Mouse (Mus musculus): ENCODE results near the gene Elavl2.

The Elavl2 gene

GRCm38 (mm10) chr4:91400423-91400822, at the start of gene Elavl2:
TSS of gene Elavl2 (minus strand) at chr4:91400785.
- DNase-seq (ENCODE audit: low spot score in 2 of 2): no peak

DNA sequence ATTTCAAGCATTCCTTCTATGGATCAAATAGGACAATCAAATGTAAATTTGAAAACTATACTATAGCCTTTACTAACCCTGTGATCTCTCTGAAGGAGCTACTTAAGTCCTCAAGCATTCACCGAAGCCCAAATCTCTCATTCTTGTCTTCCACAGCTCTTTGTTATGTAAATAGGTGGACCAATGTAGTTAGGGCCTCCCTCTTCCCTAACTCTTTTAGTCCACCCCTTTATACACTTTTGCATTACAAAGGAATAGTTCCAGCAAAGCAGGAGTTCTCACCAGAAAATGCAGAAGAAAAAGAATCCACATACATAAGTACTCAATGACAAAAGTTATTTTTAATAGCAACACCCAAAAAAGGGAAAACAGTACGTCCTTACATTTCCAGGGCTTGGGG, 47.3 kb upstream of the Elavl2 start:
- no peak for DNase-seq (ENCODE audit: low spot score in 2 of 2)

DNA sequence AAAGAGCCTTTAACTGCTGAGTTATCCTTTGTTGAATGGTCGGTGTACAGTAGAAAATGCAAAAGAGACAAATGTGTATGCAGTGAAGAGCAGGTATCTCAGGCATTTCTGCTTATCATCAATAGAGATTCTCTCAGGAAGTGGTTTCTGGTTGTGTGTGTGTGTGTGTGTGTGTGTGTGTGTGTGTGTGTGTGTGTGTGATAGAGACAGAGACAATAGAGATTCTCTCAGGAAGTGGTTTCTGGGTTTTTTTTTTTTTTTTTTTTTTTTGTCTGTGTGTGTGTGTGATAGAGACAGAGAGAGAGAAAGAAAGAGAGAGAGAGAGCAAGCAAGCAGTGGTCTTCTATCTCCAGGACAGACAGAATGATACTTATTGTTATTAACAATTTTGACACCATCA, 15.0 kb upstream of the Elavl2 start:
- DNase-seq (ENCODE audit: low spot score in 2 of 2): no peak

- DNase-seq (ENCODE audit: low spot score in 2 of 2): no peak
Observed at GRCm38 (mm10) chr4:91405047-91405446, 4.5 kb upstream of the Elavl2 start.

DNA sequence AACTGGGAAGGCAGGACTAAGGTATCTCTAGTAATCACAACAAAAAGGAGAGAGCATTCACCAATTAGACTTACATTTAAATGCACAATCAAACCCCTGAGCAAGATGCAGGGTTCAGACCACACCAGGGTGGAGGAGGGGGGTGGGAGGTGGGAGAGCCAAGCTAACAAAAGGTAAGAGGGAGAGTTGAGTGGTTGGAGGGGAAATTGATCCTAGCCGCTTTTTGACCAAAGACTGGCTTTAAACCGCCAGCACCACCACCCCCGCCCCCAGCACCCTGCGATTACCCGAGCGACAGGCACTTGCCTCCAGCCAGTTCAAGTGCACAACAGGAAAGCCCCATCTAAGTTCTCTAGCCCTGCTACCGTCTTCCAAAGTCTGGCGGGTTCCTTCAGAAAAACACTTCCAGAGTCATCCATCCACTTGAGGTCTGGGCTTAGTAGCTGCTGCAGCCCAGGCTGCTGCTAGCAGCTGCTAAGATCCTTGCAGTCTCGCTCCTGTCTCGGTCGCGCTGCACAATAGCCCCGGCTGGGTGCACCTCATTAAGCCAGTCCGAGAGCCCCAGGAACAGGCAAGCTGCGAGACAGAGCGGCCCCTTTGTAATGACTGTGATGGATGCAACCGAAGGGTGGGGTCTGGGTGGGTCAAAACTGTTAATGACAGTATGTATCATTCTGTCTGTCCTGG, 932 bp downstream of the Elavl2 start:
- peak in 1 of 2 experiments; percentile 35 for DNase-seq (ENCODE audit: low spot score in 2 of 2)

DNA sequence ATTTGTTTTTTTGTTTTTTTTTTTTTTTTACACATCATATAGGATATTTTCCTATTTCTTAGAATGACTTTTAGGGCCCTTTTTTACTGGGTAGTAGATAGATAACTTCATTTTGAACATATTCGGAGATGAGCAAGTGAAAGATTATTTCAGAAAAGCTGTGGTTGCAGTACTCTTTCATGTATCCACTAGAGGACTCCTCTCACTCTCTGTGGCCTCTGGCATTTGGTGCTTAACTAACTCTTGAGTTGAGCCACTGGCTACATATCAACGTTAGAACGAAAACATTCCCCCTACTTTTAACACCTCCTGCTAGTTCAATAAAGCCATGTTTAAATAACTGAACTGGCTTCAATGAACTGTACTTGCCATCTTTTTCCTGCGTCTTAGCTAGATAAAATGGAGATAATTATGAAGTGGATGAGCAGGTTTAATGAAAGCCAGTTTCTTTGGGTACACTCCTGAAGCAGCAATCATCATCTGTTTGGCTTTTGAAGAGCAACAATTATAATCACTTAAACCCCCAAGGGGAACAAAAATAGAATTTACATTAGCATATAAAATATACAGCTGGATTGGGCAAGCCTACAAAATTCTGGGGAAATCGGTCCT, 8.5 kb downstream of the Elavl2 start:
- DNase-seq (ENCODE audit: low spot score in 2 of 2): no peak

DNA sequence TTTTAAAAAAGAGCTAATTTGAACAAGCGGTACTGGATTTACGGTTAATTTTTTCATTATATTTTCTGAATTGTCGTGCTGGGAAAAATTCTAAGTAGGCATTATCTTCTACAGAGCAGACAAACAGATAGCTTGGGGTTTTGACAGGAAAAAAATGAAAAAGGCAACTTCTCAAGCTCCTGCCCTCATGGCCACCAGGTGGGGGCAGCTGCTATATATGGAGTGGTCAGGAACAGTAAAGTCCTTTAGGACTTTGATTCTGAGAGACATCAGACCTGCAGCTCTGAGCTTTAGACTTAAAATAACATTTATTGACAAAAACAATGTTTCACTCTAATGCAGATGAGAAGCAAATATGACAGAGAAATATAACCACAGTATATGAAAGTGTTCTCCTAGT, 12.9 kb downstream of the Elavl2 start:
- DNase-seq (ENCODE audit: low spot score in 2 of 2): no peak

GRCm38 (mm10) chr4:91381201-91381627, 19.4 kb downstream of the Elavl2 start:
- peak; percentile 33 to 39 for DNase-seq (ENCODE audit: low spot score in 2 of 2)

GRCm38 (mm10) chr4:91380341-91381117, 20.1 kb downstream of the Elavl2 start:
- DNase-seq (ENCODE audit: low spot score in 2 of 2): no peak

GRCm38 (mm10) chr4:91379559-91379958, 21.0 kb downstream of the Elavl2 start:
- DNase-seq (ENCODE audit: low spot score in 2 of 2): no peak

DNA sequence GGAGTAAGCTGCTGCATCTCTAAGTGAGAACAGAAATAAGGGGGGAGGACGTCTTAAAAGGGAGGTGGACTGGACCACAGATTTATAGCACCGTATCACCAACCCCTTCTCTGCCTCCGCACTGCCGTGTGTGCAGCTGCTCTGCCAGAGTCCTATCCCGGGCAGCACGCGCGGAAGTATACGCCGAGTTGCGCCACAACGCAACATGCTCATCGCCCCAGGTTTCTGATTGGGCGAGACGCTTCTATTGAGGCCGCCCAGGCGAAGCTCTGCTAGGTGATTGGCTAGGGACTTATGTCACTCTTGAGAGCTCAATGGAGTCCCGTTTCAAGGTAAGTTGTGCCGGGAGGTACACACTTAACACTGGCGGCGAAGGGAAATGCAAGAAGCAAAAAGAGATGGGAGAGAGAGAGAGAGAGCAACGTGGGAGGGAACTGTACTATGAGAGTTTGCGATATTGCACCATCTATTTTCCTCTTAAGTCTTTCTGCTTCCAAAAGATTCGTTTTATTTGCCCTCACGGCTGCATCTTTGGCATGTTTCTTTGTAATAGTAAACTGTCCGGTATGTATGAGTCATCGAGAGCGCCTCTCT, 24.2 kb downstream of the Elavl2 start:
- DNase-seq (ENCODE audit: low spot score in 2 of 2): peak; percentile 99 to 100

- DNase-seq (ENCODE audit: low spot score in 2 of 2): peak in 1 of 2 experiments; percentile 37
Observed at GRCm38 (mm10) chr4:91375372-91375687, 25.3 kb downstream of the Elavl2 start.

DNA sequence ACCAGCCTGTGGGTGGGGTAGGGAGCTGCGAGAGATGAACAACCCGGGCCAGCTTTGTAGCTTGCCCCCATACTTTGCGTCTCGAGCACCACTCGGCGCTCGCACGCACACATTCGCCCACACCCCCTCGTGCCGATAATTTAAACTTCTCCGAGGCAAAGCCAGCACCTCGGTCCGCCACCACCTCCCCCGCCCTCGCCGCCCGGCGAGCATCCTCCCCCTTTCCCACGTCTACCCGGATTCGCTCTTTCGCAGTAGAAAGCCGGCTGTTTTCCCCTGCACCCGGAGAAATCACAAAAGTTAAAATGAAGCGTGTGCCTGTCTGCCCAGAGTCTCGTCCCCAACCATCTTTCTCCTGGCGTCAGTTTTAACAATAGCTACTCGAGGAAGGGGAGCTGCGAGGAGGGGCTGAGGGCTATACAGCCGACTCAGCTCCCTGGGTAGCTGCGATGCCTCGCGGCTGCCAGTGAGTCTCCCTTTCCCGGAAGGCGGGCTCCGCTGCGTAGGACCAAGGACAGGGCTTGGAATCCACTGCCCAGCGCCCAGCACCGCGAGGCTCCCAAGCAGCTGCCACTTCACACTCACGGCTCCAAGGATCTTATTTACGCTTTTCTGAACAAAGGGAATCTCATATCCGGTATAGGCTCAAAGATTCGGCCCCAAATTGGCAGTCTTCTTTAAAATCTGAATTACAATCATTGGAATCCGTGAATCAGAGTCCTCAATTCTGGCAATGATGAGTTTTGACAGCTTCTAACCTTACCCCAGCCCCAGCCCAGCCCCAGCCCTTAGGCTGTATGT, 25.8 kb downstream of the Elavl2 start:
- peak; percentile 56 to 63 for DNase-seq (ENCODE audit: low spot score in 2 of 2)

- peak in 1 of 2 experiments; percentile 36 for DNase-seq (ENCODE audit: low spot score in 2 of 2)
Observed at GRCm38 (mm10) chr4:91372844-91373243, 27.7 kb downstream of the Elavl2 start.

DNA sequence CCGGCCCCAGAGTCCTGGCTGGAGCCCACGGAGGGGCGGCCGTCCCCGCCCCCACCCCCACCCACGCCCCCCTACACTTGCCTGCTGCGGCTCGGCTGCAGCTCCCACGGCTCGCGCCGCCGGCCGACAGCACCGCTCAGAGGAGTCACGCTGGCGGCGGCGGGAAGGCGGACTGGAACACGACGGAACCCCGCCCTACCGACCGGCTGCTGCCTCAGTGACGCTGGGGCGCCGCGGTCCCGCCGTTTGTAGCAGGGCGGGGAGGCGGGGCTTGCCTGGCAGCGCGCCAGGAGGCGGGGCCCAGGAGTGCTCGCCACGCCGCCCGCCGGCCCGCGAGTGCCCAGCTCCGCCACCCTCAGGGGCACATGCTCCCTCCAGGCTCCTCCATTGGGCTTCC, 28.8 kb downstream of the Elavl2 start:
- peak; percentile 89 to 91 for DNase-seq (ENCODE audit: low spot score in 2 of 2)

- peak; percentile 58 to 66 for DNase-seq (ENCODE audit: low spot score in 2 of 2)
Observed at GRCm38 (mm10) chr4:91371131-91371818, 29.3 kb downstream of the Elavl2 start.

- no peak for DNase-seq (ENCODE audit: low spot score in 2 of 2)
Observed at GRCm38 (mm10) chr4:91365276-91365675, 35.3 kb downstream of the Elavl2 start.

DNA sequence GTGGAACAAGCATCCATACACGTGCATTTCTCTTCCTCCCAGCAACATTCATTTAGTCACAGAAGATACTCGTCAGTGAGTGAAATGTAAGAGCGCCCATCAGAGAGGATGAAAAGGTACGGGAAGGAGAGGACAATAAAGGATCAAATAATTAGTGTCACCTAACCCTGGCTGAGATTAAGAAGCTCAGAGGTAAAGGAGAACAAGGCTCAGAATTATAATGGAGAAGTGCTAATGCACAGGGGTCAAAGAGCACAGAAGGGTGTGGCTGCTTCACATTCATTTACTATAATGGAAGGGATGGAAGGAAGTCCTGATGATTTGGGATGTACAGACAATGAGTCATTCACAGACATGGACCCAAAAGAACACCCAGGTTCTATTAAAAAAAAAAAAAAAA, 36.6 kb downstream of the Elavl2 start:
- DNase-seq (ENCODE audit: low spot score in 2 of 2): no peak

GRCm38 (mm10) chr4:91362520-91362919, 38.1 kb downstream of the Elavl2 start:
- DNase-seq (ENCODE audit: low spot score in 2 of 2): no peak

DNA sequence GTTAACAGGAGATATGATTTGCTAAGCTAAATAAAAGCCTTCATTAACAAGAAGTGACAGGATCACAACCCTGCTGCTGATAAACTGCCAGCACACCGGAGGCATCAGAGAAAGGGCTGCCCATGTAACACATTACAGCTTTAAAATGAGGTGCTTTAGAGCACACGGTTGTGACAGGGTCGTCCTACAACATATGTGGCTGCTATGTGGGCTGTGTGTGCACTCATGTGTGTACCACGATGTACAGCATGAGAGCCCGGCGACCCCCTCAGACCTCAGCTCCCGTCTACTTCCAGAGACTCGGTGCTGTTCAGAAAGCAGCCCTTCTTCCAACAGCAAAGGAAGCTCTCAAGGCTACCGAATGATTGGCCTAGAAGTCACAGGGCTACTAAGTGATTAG, 47.4 kb downstream of the Elavl2 start:
- DNase-seq (ENCODE audit: low spot score in 2 of 2): no peak

DNA sequence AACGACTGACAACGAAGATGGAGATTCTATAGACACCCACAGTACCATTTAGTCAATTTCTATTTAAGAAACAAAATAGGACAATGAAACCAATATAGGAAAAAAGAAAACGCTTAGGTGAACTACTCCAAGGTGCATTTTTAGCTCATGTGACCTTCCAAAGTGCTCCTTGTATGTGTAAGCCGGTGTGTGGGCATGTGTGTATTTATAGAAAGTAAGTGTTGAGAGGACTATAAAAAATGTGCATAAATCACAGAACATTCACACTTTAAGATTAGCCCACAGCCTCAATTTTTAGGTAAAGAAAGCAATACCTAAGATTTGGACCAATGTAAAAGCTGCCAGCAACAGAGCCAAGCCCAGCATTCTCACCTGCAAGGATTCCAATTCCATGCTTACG, 51.0 kb downstream of the Elavl2 start:
- DNase-seq (ENCODE audit: low spot score in 2 of 2): no peak

Data from right cerebral cortex, postnatal 10 days (tissue).